Mouse (Mus musculus): Measurements from ENCODE around the gene Sp6. TPM values are rescaled to one million over a fixed set of nuclear protein-coding genes. Genes with fewer than 3 reads are reported as not detected.

Gene Sp6
- polyA plus RNA-seq, 1 experiment from 2014 or later, result 0.59 TPM

DNA sequence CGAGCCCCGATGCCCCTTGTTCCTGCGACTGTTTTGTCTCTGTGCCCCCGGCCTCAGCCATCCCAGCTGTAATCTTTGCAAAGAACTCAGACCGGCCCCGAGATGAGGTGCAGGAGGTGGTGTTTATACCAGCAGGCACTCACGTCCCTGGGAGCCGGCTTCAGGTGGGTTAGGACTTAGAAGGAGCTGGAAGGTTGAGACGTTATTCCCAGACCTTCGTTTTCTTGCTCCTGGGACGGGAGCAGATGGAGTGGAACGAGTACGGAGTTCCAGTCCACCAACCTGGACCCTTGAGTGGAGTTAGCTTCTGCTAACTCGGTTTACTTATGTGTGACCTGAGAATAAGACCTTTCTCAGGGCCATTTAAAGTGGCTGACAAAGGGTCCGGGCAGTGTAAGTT, 17.2 kb downstream of the Sp6 start:
- 11% methylated on average over 15 of the region's 15 CpGs for WGBS
- Histone ChIP-seq H3K36me3 (ENCODE audit: control insufficient read depth, insufficient read depth, low read length) (no peaks in the 10 kb centered on the region), H3K4me3 (ENCODE audit: low read length) (peak overlapping the region; percentile 76), H3K4me2 (ENCODE audit: low read depth, low read length) (peak overlapping the region; percentile 85), H3K9ac (ENCODE audit: low read length) (peak overlapping the region; percentile 90), H3K27ac (ENCODE audit: low read length) (peak overlapping the region; percentile 91; the same call in 1 of the 2 replicates), H3K4me1 (replicated peaks; ENCODE audit: control insufficient read depth, insufficient read depth, low read length) (peaks cover 11% of the 10 kb centered on the region), H3K9me3 (ENCODE audit: control insufficient read depth, low read length) (no peaks in the 10 kb centered on the region), H3K27me3 (ENCODE audit: control insufficient read depth, insufficient read depth, low read depth, low read length) (no peaks in the 10 kb centered on the region)
- ATAC-seq (ENCODE audit: low read depth), result no peak

DNA sequence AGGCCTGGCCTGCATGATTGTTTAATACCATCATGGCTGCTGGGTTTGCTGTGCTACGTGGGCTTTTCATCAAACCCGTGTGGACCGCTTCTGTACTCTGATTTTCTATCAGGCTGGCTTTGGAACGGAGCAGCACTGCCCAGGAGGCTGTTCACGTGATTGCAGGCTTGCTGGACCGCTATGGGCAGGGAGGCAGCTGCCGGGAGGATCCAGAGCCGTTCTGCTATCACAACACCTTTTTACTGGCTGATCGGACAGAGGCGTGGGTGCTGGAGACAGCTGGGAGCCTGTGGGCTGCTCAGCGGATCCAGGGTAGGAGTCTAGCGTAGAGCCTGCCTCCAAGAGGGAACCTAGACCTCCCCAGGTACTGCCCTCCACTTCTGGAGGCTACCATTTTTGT, 18.8 kb downstream of the Sp6 start:
- no peak overlapping the region for H3K27ac ChIP-seq (ENCODE audit: low read length)
- H3K4me1 ChIP-seq (replicated peaks; ENCODE audit: control insufficient read depth, insufficient read depth, low read length), result peaks cover 5% of the 10 kb centered on the region; the same call in 1 of the 2 replicates
- H3K9me3 ChIP-seq (ENCODE audit: control insufficient read depth, low read length), result no peaks in the 10 kb centered on the region
- no peak overlapping the region for H3K4me2 ChIP-seq (ENCODE audit: low read depth, low read length)
- no peaks in the 10 kb centered on the region for H3K36me3 ChIP-seq (ENCODE audit: control insufficient read depth, insufficient read depth, low read length)
- no peaks in the 10 kb centered on the region for H3K27me3 ChIP-seq (ENCODE audit: control insufficient read depth, insufficient read depth, low read depth, low read length)
- WGBS, result 75% methylated on average over 12 of the region's 12 CpGs
- ATAC-seq (ENCODE audit: low read depth), result no peak
- no peak overlapping the region for H3K9ac ChIP-seq (ENCODE audit: low read length)
- H3K4me3 ChIP-seq (ENCODE audit: low read length), result no peak overlapping the region

- Histone ChIP-seq H3K27ac (ENCODE audit: low read length) (no peak overlapping the region), H3K9ac (ENCODE audit: low read length) (no peak overlapping the region), H3K4me1 (replicated peaks; ENCODE audit: control insufficient read depth, insufficient read depth, low read length) (peaks cover 5% of the 10 kb centered on the region; the same call in 1 of the 2 replicates), H3K4me3 (ENCODE audit: low read length) (no peak overlapping the region), H3K36me3 (ENCODE audit: control insufficient read depth, insufficient read depth, low read length) (no peaks in the 10 kb centered on the region), H3K4me2 (ENCODE audit: low read depth, low read length) (no peak overlapping the region), H3K27me3 (ENCODE audit: control insufficient read depth, insufficient read depth, low read depth, low read length) (no peaks in the 10 kb centered on the region), H3K9me3 (ENCODE audit: control insufficient read depth, low read length) (no peaks in the 10 kb centered on the region)
- WGBS, result 91% methylated on average over 4 of the region's 4 CpGs
- no peak for ATAC-seq (ENCODE audit: low read depth)
Observed at GRCm38 (mm10) chr11:97032499-97032898, 19.3 kb downstream of the Sp6 start.

DNA sequence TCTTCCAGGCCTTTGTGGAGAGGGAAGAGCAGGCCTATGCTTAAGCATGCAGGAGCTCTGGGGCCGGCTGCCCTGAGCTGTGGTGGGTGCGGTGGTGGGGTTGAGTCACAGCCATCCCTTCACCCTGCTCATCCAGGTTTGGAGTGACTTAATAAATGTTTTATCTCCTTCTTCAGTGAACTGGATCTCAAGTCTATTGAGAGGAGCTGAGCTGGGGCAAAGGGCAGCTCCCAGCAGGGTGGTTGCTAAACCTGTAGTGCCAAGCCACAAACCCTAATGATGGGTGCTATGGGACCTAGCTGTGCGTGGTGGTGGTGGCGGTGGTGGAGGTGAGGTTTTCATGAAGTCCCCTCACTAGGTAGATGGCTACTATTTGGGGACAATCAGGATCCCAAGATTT, 20.6 kb downstream of the Sp6 start:
- H3K9me3 ChIP-seq (ENCODE audit: control insufficient read depth, low read length), result no peaks in the 10 kb centered on the region
- no peak overlapping the region for H3K4me2 ChIP-seq (ENCODE audit: low read depth, low read length)
- no peaks in the 10 kb centered on the region for H3K36me3 ChIP-seq (ENCODE audit: control insufficient read depth, insufficient read depth, low read length)
- peaks cover 5% of the 10 kb centered on the region; the same call in 1 of the 2 replicates for H3K4me1 ChIP-seq (replicated peaks; ENCODE audit: control insufficient read depth, insufficient read depth, low read length)
- no peak for ATAC-seq (ENCODE audit: low read depth)
- no peaks in the 10 kb centered on the region for H3K27me3 ChIP-seq (ENCODE audit: control insufficient read depth, insufficient read depth, low read depth, low read length)
- 94% methylated on average over 4 of the region's 4 CpGs for WGBS
- no peak overlapping the region for H3K27ac ChIP-seq (ENCODE audit: low read length)
- no peak overlapping the region for H3K4me3 ChIP-seq (ENCODE audit: low read length)
- no peak overlapping the region for H3K9ac ChIP-seq (ENCODE audit: low read length)

GRCm38 (mm10) chr11:97036141-97036540, 22.9 kb downstream of the Sp6 start:
- ATAC-seq (ENCODE audit: low read depth), result no peak
- Histone ChIP-seq H3K4me2 (ENCODE audit: low read depth, low read length) (no peak overlapping the region), H3K9ac (ENCODE audit: low read length) (no peak overlapping the region), H3K4me3 (ENCODE audit: low read length) (no peak overlapping the region), H3K27ac (ENCODE audit: low read length) (no peak overlapping the region), H3K27me3 (ENCODE audit: control insufficient read depth, insufficient read depth, low read depth, low read length) (no peaks in the 10 kb centered on the region), H3K36me3 (ENCODE audit: control insufficient read depth, insufficient read depth, low read length) (no peaks in the 10 kb centered on the region), H3K9me3 (ENCODE audit: control insufficient read depth, low read length) (no peaks in the 10 kb centered on the region), H3K4me1 (replicated peaks; ENCODE audit: control insufficient read depth, insufficient read depth, low read length) (no peaks in the 10 kb centered on the region; the same call in 1 of the 2 replicates)
- 72% methylated on average over 5 of the region's 5 CpGs for WGBS

DNA sequence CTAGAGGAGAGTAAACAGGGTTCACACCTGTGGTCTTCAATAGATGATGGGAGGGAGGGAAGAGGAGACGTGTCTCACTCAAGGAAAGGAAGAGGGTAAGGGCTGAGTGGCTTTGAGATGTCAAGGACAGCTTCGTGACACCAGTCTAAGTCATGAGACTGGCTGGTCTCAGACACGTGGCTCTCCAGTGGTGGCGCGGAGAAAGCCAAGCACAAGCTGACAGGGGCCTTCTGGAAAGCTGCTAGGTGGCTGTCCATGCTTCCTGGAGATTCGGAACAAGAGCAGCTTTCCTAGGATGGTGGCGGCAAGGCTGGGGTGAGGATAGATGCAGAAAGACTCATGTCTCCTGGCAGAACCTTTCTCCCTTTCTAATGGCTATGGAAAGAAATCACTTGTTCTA, 25.7 kb downstream of the Sp6 start:
- no peaks in the 10 kb centered on the region for H3K27me3 ChIP-seq (ENCODE audit: control insufficient read depth, insufficient read depth, low read depth, low read length)
- H3K27ac ChIP-seq (ENCODE audit: low read length), result no peak overlapping the region
- H3K9me3 ChIP-seq (ENCODE audit: control insufficient read depth, low read length), result no peaks in the 10 kb centered on the region
- peaks cover 8% of the 10 kb centered on the region for H3K4me1 ChIP-seq (replicated peaks; ENCODE audit: control insufficient read depth, insufficient read depth, low read length)
- H3K36me3 ChIP-seq (ENCODE audit: control insufficient read depth, insufficient read depth, low read length), result no peaks in the 10 kb centered on the region
- 64% methylated on average over 7 of the region's 7 CpGs for WGBS
- no peak overlapping the region for H3K4me3 ChIP-seq (ENCODE audit: low read length)
- H3K4me2 ChIP-seq (ENCODE audit: low read depth, low read length), result no peak overlapping the region
- no peak for ATAC-seq (ENCODE audit: low read depth)
- no peak overlapping the region for H3K9ac ChIP-seq (ENCODE audit: low read length)

DNA sequence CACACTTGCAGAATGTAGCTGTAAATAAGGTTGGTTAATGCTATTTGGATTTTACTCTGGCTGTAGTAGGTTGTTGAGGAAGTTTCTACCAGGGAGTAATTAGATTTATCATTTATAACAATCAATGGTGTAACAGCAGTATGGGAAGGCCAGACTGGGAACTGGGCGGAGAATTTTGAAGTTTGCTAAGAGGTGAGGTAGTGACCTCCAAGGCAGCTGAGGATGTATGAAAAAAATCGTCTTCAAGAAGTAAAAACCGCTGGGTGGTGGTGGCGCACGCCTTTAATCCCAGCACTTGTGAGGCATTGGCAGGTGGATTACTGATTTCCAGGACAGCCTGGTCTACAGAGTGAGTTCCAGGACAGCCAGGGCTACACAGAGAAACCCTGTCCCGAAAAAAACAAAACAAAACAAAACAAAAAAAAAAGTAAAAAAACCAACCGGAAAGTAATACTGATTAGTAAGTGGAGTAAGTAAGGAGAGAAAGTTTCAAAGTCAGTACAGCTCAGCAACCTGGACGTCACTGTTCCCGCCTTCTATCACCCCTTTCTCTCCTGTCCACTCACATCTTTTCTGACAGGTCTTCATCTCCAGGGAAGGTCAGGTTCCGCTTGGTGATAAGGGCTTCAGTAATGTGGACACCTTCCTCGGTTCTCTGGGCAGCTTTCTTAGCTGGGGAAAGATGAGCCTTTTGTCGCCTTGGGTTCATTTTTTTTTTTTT, 27.3 kb downstream of the Sp6 start:
- Histone ChIP-seq H3K27me3 (ENCODE audit: control insufficient read depth, insufficient read depth, low read depth, low read length) (no peaks in the 10 kb centered on the region), H3K36me3 (ENCODE audit: control insufficient read depth, insufficient read depth, low read length) (peaks cover 5% of the 10 kb centered on the region; the same call in 1 of the 2 replicates), H3K27ac (ENCODE audit: low read length) (no peak overlapping the region), H3K9me3 (ENCODE audit: control insufficient read depth, low read length) (no peaks in the 10 kb centered on the region), H3K4me1 (replicated peaks; ENCODE audit: control insufficient read depth, insufficient read depth, low read length) (peaks cover 8% of the 10 kb centered on the region), H3K4me2 (ENCODE audit: low read depth, low read length) (peak overlapping the region; percentile 69), H3K4me3 (ENCODE audit: low read length) (peak overlapping the region; percentile 89), H3K9ac (ENCODE audit: low read length) (no peak overlapping the region; the same call in 1 of the 2 replicates)
- 30% methylated on average over 12 of the region's 12 CpGs for WGBS
- no peak for ATAC-seq (ENCODE audit: low read depth)

DNA sequence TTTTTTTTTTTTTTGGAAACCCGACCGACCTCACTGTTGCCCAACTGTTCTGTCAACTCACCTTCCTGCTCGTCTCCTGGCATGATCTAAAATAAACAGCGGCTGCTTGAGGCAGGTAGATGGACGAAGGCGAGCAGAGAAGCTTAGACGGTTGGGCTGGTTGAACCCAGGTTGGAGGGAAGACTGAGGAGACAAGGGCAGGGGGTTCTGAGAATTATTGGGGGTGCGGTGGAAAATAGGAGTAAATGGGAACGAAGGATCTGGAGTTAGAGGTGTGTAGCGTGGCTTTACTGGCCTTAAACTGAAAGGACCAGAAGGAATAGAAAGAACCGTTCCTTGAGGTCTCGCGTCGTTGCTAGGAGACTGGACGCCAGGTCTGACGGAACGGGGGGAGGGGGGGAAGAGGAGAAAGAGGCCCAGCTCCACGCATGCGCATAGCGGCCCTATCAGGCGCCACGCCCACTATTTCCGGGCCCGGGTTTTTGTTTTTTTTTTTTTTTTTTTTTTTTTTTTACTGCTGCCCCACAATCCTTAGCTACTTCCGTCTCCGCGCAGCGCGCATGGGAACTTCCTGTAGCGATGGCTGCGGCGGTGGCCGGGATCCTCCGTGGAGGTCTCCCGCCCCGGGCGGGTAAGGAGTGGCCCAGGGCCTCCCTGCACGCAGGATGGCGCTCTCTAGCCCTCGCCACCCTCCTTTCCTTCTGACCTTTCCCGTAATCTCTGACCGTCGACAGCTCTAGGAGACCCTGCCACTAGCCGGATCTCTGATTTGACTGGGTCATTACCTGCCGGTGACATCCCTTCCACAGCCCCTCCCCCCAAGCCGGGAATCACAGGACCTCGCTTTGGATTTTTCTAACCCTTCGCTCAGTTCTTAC, 28.1 kb downstream of the Sp6 start, which contains the start of the genes Lrrc46 and Mrpl10:
Gene Lrrc46 (minus strand): TSS at position 386 of the 878 bp plus-strand sequence.
Gene Mrpl10 (plus strand): TSS at position 539 of the 878 bp plus-strand sequence.
- ATAC-seq (ENCODE audit: low read depth), result peak; percentile 94
- under 1% methylated on average over 48 of the region's 48 CpGs for WGBS
- Histone ChIP-seq H3K4me1 (replicated peaks; ENCODE audit: control insufficient read depth, insufficient read depth, low read length) (peaks cover 8% of the 10 kb centered on the region), H3K36me3 (ENCODE audit: control insufficient read depth, insufficient read depth, low read length) (peaks cover 5% of the 10 kb centered on the region; the same call in 1 of the 2 replicates), H3K9me3 (ENCODE audit: control insufficient read depth, low read length) (0 out of 2 replicates have a peak, but pooled peaks cover 2% of the 10 kb centered on the region), H3K9ac (ENCODE audit: low read length) (peak within 1 kb of the TSS; percentile 93), H3K27ac (ENCODE audit: low read length) (peak within 1 kb of the TSS; percentile 36; the same call in 1 of the 2 replicates), H3K4me2 (ENCODE audit: low read depth, low read length) (peak within 1 kb of the TSS; percentile 89), H3K27me3 (ENCODE audit: control insufficient read depth, insufficient read depth, low read depth, low read length) (no peaks in the 10 kb centered on the region), H3K4me3 (ENCODE audit: low read length) (peak within 1 kb of the TSS; percentile 89)

GRCm38 (mm10) chr11:97044902-97045301, 31.7 kb downstream of the Sp6 start:
- H3K9me3 ChIP-seq (ENCODE audit: control insufficient read depth, low read length), result 0 out of 2 replicates have a peak, but pooled peaks cover 2% of the 10 kb centered on the region
- ATAC-seq (ENCODE audit: low read depth), result no peak
- 92% methylated on average over 8 of the region's 8 CpGs for WGBS
- no peak overlapping the region for H3K27ac ChIP-seq (ENCODE audit: low read length)
- no peak overlapping the region for H3K4me2 ChIP-seq (ENCODE audit: low read depth, low read length)
- peaks cover 8% of the 10 kb centered on the region for H3K4me1 ChIP-seq (replicated peaks; ENCODE audit: control insufficient read depth, insufficient read depth, low read length)
- H3K4me3 ChIP-seq (ENCODE audit: low read length), result no peak overlapping the region
- H3K36me3 ChIP-seq (ENCODE audit: control insufficient read depth, insufficient read depth, low read length), result peaks cover 13% of the 10 kb centered on the region
- no peaks in the 10 kb centered on the region for H3K27me3 ChIP-seq (ENCODE audit: control insufficient read depth, insufficient read depth, low read depth, low read length)
- H3K9ac ChIP-seq (ENCODE audit: low read length), result no peak overlapping the region

Measured in lung, embryonic 16.5 days (tissue).